Mouse (Mus musculus): ENCODE data around the gene Nup210l. TPM values are rescaled to one million over a fixed set of nuclear protein-coding genes. Genes with fewer than 3 reads are reported as not detected.

Nup210l gene
- polyA plus RNA-seq, 1 experiment from 2014 or later = 0.53 TPM

GRCm38 (mm10) chr3:90085281-90085680, 18.7 kb upstream of the Nup210l start:
- H3K9me3 ChIP-seq (ENCODE audit: control insufficient read depth, low read length) = no peaks in the 10 kb centered on the region
- H3K4me3 ChIP-seq (ENCODE audit: low read depth, low read length) = no peak overlapping the region
- no peaks in the 10 kb centered on the region for H3K27me3 ChIP-seq (replicated peaks; ENCODE audit: control insufficient read depth, insufficient read depth, low read length)
- ATAC-seq (replicated peaks; ENCODE audit: low FRiP score, low TSS enrichment, low read depth) (no peak), DNase-seq (ENCODE audit: low spot score) (no peak)
- 81% methylated on average over 6 of the region's 6 CpGs for WGBS
- no peak overlapping the region for H3K9ac ChIP-seq (ENCODE audit: low read length)
- H3K4me1 ChIP-seq (replicated peaks; ENCODE audit: control insufficient read depth, insufficient read depth, low read length) = peaks cover 39% of the 10 kb centered on the region
- no peak overlapping the region for H3K27ac ChIP-seq (ENCODE audit: low read depth)
- H3K4me2 ChIP-seq (ENCODE audit: low read length) = no peak overlapping the region
- H3K36me3 ChIP-seq (ENCODE audit: control insufficient read depth, insufficient read depth, low read length) = peaks cover 48% of the 10 kb centered on the region

- Histone ChIP-seq H3K9ac (ENCODE audit: low read length) (no peak overlapping the region), H3K27ac (ENCODE audit: low read depth) (no peak overlapping the region), H3K9me3 (ENCODE audit: control insufficient read depth, low read length) (no peaks in the 10 kb centered on the region), H3K36me3 (ENCODE audit: control insufficient read depth, insufficient read depth, low read length) (peaks cover 56% of the 10 kb centered on the region), H3K4me3 (ENCODE audit: low read depth, low read length) (no peak overlapping the region), H3K27me3 (replicated peaks; ENCODE audit: control insufficient read depth, insufficient read depth, low read length) (no peaks in the 10 kb centered on the region), H3K4me1 (replicated peaks; ENCODE audit: control insufficient read depth, insufficient read depth, low read length) (peaks cover 38% of the 10 kb centered on the region), H3K4me2 (ENCODE audit: low read length) (no peak overlapping the region)
- ATAC-seq (replicated peaks; ENCODE audit: low FRiP score, low TSS enrichment, low read depth) (no peak), DNase-seq (ENCODE audit: low spot score) (no peak)
- WGBS = 90% methylated on average over 5 of the region's 5 CpGs
These were observed 17.9 kb upstream of the Nup210l start for GRCm38 (mm10) chr3:90086068-90086467.

- Histone ChIP-seq H3K4me3 (ENCODE audit: low read depth, low read length) (no peak overlapping the region), H3K9ac (ENCODE audit: low read length) (no peak overlapping the region), H3K27me3 (replicated peaks; ENCODE audit: control insufficient read depth, insufficient read depth, low read length) (no peaks in the 10 kb centered on the region), H3K4me1 (replicated peaks; ENCODE audit: control insufficient read depth, insufficient read depth, low read length) (peaks cover 16% of the 10 kb centered on the region), H3K36me3 (ENCODE audit: control insufficient read depth, insufficient read depth, low read length) (peaks cover 78% of the 10 kb centered on the region), H3K4me2 (ENCODE audit: low read length) (no peak overlapping the region), H3K9me3 (ENCODE audit: control insufficient read depth, low read length) (no peaks in the 10 kb centered on the region), H3K27ac (ENCODE audit: low read depth) (no peak overlapping the region)
- WGBS = 92% methylated on average over 2 of the region's 2 CpGs
- no peak for ATAC-seq (replicated peaks; ENCODE audit: low FRiP score, low TSS enrichment, low read depth)
- DNase-seq (ENCODE audit: low spot score) = no peak
These were observed 15.3 kb upstream of the Nup210l start for GRCm38 (mm10) chr3:90088617-90089016.

GRCm38 (mm10) chr3:90090892-90091291, 13.0 kb upstream of the Nup210l start:
- H3K9me3 ChIP-seq (ENCODE audit: control insufficient read depth, low read length) = no peaks in the 10 kb centered on the region
- ATAC-seq (replicated peaks; ENCODE audit: low FRiP score, low TSS enrichment, low read depth) = no peak
- no peak for DNase-seq (ENCODE audit: low spot score)
- no peak overlapping the region for H3K27ac ChIP-seq (ENCODE audit: low read depth)
- no peaks in the 10 kb centered on the region for H3K4me1 ChIP-seq (replicated peaks; ENCODE audit: control insufficient read depth, insufficient read depth, low read length)
- WGBS = 66% methylated on average over 6 of the region's 6 CpGs
- no peak overlapping the region for H3K9ac ChIP-seq (ENCODE audit: low read length)
- no peaks in the 10 kb centered on the region for H3K27me3 ChIP-seq (replicated peaks; ENCODE audit: control insufficient read depth, insufficient read depth, low read length)
- peaks cover 100% of the 10 kb centered on the region for H3K36me3 ChIP-seq (ENCODE audit: control insufficient read depth, insufficient read depth, low read length)
- H3K4me2 ChIP-seq (ENCODE audit: low read length) = no peak overlapping the region
- H3K4me3 ChIP-seq (ENCODE audit: low read depth, low read length) = no peak overlapping the region

GRCm38 (mm10) chr3:90094453-90094852, 9.5 kb upstream of the Nup210l start:
- Histone ChIP-seq H3K9ac (ENCODE audit: low read length) (no peak overlapping the region), H3K27me3 (replicated peaks; ENCODE audit: control insufficient read depth, insufficient read depth, low read length) (no peaks in the 10 kb centered on the region), H3K4me1 (replicated peaks; ENCODE audit: control insufficient read depth, insufficient read depth, low read length) (no peaks in the 10 kb centered on the region), H3K27ac (ENCODE audit: low read depth) (no peak overlapping the region), H3K4me2 (ENCODE audit: low read length) (no peak overlapping the region), H3K4me3 (ENCODE audit: low read depth, low read length) (no peak overlapping the region), H3K36me3 (ENCODE audit: control insufficient read depth, insufficient read depth, low read length) (peaks cover 91% of the 10 kb centered on the region), H3K9me3 (ENCODE audit: control insufficient read depth, low read length) (no peaks in the 10 kb centered on the region)
- ATAC-seq (replicated peaks; ENCODE audit: low FRiP score, low TSS enrichment, low read depth) (no peak), DNase-seq (ENCODE audit: low spot score) (no peak)
- 89% methylated on average over 3 of the region's 3 CpGs for WGBS

GRCm38 (mm10) chr3:90097928-90098327, 6.0 kb upstream of the Nup210l start:
- WGBS = 85% methylated on average over 5 of the region's 5 CpGs
- H3K9ac ChIP-seq (ENCODE audit: low read length) = no peak overlapping the region
- H3K9me3 ChIP-seq (ENCODE audit: control insufficient read depth, low read length) = no peaks in the 10 kb centered on the region
- H3K36me3 ChIP-seq (ENCODE audit: control insufficient read depth, insufficient read depth, low read length) = peaks cover 66% of the 10 kb centered on the region
- DNase-seq (ENCODE audit: low spot score) = no peak
- ATAC-seq (replicated peaks; ENCODE audit: low FRiP score, low TSS enrichment, low read depth) = no peak
- H3K27me3 ChIP-seq (replicated peaks; ENCODE audit: control insufficient read depth, insufficient read depth, low read length) = no peaks in the 10 kb centered on the region
- no peaks in the 10 kb centered on the region for H3K4me1 ChIP-seq (replicated peaks; ENCODE audit: control insufficient read depth, insufficient read depth, low read length)
- H3K4me2 ChIP-seq (ENCODE audit: low read length) = no peak overlapping the region
- H3K27ac ChIP-seq (ENCODE audit: low read depth) = no peak overlapping the region
- no peak overlapping the region for H3K4me3 ChIP-seq (ENCODE audit: low read depth, low read length)

GRCm38 (mm10) chr3:90101010-90101409, 2.9 kb upstream of the Nup210l start:
- Histone ChIP-seq H3K4me3 (ENCODE audit: low read depth, low read length) (no peak overlapping the region), H3K27ac (ENCODE audit: low read depth) (no peak overlapping the region), H3K27me3 (replicated peaks; ENCODE audit: control insufficient read depth, insufficient read depth, low read length) (no peaks in the 10 kb centered on the region), H3K9me3 (ENCODE audit: control insufficient read depth, low read length) (no peaks in the 10 kb centered on the region), H3K4me2 (ENCODE audit: low read length) (no peak overlapping the region), H3K36me3 (ENCODE audit: control insufficient read depth, insufficient read depth, low read length) (peaks cover 36% of the 10 kb centered on the region), H3K4me1 (replicated peaks; ENCODE audit: control insufficient read depth, insufficient read depth, low read length) (no peaks in the 10 kb centered on the region), H3K9ac (ENCODE audit: low read length) (no peak overlapping the region)
- no peak for ATAC-seq (replicated peaks; ENCODE audit: low FRiP score, low TSS enrichment, low read depth)
- WGBS = 91% methylated on average over 3 of the region's 3 CpGs
- DNase-seq (ENCODE audit: low spot score) = no peak

- no peak overlapping the region for H3K4me2 ChIP-seq (ENCODE audit: low read length)
- ATAC-seq (replicated peaks; ENCODE audit: low FRiP score, low TSS enrichment, low read depth) (no peak), DNase-seq (ENCODE audit: low spot score) (no peak)
- H3K9me3 ChIP-seq (ENCODE audit: control insufficient read depth, low read length) = no peaks in the 10 kb centered on the region
- H3K36me3 ChIP-seq (ENCODE audit: control insufficient read depth, insufficient read depth, low read length) = peaks cover 30% of the 10 kb centered on the region
- no peak overlapping the region for H3K27ac ChIP-seq (ENCODE audit: low read depth)
- H3K4me1 ChIP-seq (replicated peaks; ENCODE audit: control insufficient read depth, insufficient read depth, low read length) = no peaks in the 10 kb centered on the region
- no peaks in the 10 kb centered on the region for H3K27me3 ChIP-seq (replicated peaks; ENCODE audit: control insufficient read depth, insufficient read depth, low read length)
- WGBS = 94% methylated on average over 2 of the region's 2 CpGs
- H3K4me3 ChIP-seq (ENCODE audit: low read depth, low read length) = no peak overlapping the region
- no peak overlapping the region for H3K9ac ChIP-seq (ENCODE audit: low read length)
These were observed 2.3 kb upstream of the Nup210l start for GRCm38 (mm10) chr3:90101673-90102072.

GRCm38 (mm10) chr3:90102239-90102638, 1.7 kb upstream of the Nup210l start:
- WGBS = 74% methylated on average over 2 of the region's 2 CpGs
- DNase-seq (ENCODE audit: low spot score) (no peak), ATAC-seq (replicated peaks; ENCODE audit: low FRiP score, low TSS enrichment, low read depth) (no peak; the same call in 1 of the 2 replicates)
- Histone ChIP-seq H3K4me3 (ENCODE audit: low read depth, low read length) (no peak overlapping the region), H3K36me3 (ENCODE audit: control insufficient read depth, insufficient read depth, low read length) (peaks cover 30% of the 10 kb centered on the region), H3K9ac (ENCODE audit: low read length) (no peak overlapping the region), H3K9me3 (ENCODE audit: control insufficient read depth, low read length) (no peaks in the 10 kb centered on the region), H3K4me1 (replicated peaks; ENCODE audit: control insufficient read depth, insufficient read depth, low read length) (no peaks in the 10 kb centered on the region), H3K27ac (ENCODE audit: low read depth) (no peak overlapping the region), H3K27me3 (replicated peaks; ENCODE audit: control insufficient read depth, insufficient read depth, low read length) (no peaks in the 10 kb centered on the region), H3K4me2 (ENCODE audit: low read length) (no peak overlapping the region)
